ENCODE assay signal across 25 mouse cellular contexts in genomic region chr4:14445840-14446239, GRCm38 (mm10).
"Had no signal": no experiment of that assay in that cellular context is flagged by ENCODE, and none has a peak within 500 bp of the region (broad histone marks: within the 10 kb centered on the region; RNA-seq: fewer than 3 reads in every experiment).

No protein-coding gene starts in this region.

- H3K36me3 ChIP-seq: heart, embryonic 10.5 days; heart, embryonic 12.5 days; hindbrain, embryonic 10.5 days; hindbrain, embryonic 12.5 days; intestine, embryonic 15.5 days; limb, embryonic 10.5 days; limb, embryonic 12.5 days had no signal

- ATAC-seq: hindbrain, embryonic 16.5 days; inflammation-experienced regulatory T-cells, adult 6 months; intestine, postnatal 0 days had no signal

- H3K27me3 ChIP-seq: heart, embryonic 12.5 days; hindbrain, embryonic 12.5 days; intestine, embryonic 15.5 days; limb, embryonic 12.5 days had no signal

- H3K9ac ChIP-seq: heart, embryonic 12.5 days; hindbrain, embryonic 12.5 days; hindbrain, embryonic 14.5 days; intestine, embryonic 15.5 days; limb, embryonic 12.5 days had no signal

- H3K4me1 ChIP-seq: heart, embryonic 10.5 days; heart, embryonic 12.5 days; hindbrain, embryonic 10.5 days; hindbrain, embryonic 12.5 days; intestine, embryonic 15.5 days; limb, embryonic 10.5 days; limb, embryonic 12.5 days had no signal

- DNase-seq: gastrocnemius, adult 2 months; gastrocnemius, postnatal 10 days; gastrocnemius, postnatal 25 days; heart, adult 18-20 months; heart, postnatal 10 days; heart, postnatal 4 days; kidney, adult 18-20 months; kidney, adult 9 months; kidney, postnatal 25 days; kidney, postnatal 4 days; liver had no signal

- H3K4me3 ChIP-seq: gastrocnemius, adult 2 months; heart, embryonic 10.5 days; heart, embryonic 12.5 days; hindbrain, embryonic 10.5 days; hindbrain, embryonic 12.5 days; intestine, embryonic 15.5 days; layer of hippocampus, adult 2 months; left cerebral cortex, adult 2 months; limb, embryonic 10.5 days; limb, embryonic 12.5 days had no signal

- H3K27ac ChIP-seq: gastrocnemius, adult 2 months; heart, embryonic 10.5 days; hindbrain, embryonic 10.5 days; hindbrain, embryonic 12.5 days; hindbrain, embryonic 14.5 days; intestine, embryonic 15.5 days; layer of hippocampus, adult 2 months; left cerebral cortex, adult 2 months; limb, embryonic 10.5 days; limb, embryonic 12.5 days had no signal

- H3K9me3 ChIP-seq: heart, embryonic 10.5 days; heart, embryonic 12.5 days; hindbrain, embryonic 10.5 days; hindbrain, embryonic 12.5 days; intestine, embryonic 15.5 days; limb, embryonic 10.5 days; limb, embryonic 12.5 days had no signal

- H3K4me2 ChIP-seq: heart, embryonic 12.5 days; hindbrain, embryonic 12.5 days; hindbrain, embryonic 14.5 days; intestine, embryonic 15.5 days; limb, embryonic 12.5 days; liver, embryonic 11.5 days had no signal
